Mouse (Mus musculus): ENCODE data around the gene Srcin1. TPM values are rescaled to one million over a fixed set of nuclear protein-coding genes. Genes with fewer than 3 reads are reported as not detected.

Srcin1 gene
- polyA plus RNA-seq, 1 experiment: 0.77 TPM

GRCm38 (mm10) chr11:97509058-97509457 lies 66.9 kb downstream of the Srcin1 start:
- no peak for DNase-seq (ENCODE audit: low read depth)

GRCm38 (mm10) chr11:97508198-97508597 lies 67.8 kb downstream of the Srcin1 start:
- no peak for DNase-seq (ENCODE audit: low read depth)

GRCm38 (mm10) chr11:97506331-97506730 lies 69.7 kb downstream of the Srcin1 start:
- DNase-seq (ENCODE audit: low read depth): no peak

- DNase-seq (ENCODE audit: low read depth): no peak
Measured at GRCm38 (mm10) chr11:97505784-97506183, 70.2 kb downstream of the Srcin1 start.

GRCm38 (mm10) chr11:97502846-97503245 lies 73.1 kb downstream of the Srcin1 start:
- no peak for DNase-seq (ENCODE audit: low read depth)

GRCm38 (mm10) chr11:97502383-97502782 lies 73.6 kb downstream of the Srcin1 start:
- no peak for DNase-seq (ENCODE audit: low read depth)

- DNase-seq (ENCODE audit: low read depth): no peak
Measured at GRCm38 (mm10) chr11:97500720-97501448, 75.1 kb downstream of the Srcin1 start.

- no peak for DNase-seq (ENCODE audit: low read depth)
Measured at GRCm38 (mm10) chr11:97499865-97500719, 75.9 kb downstream of the Srcin1 start, which contains the start of gene 4933428G20Rik. TSS of gene 4933428G20Rik (minus strand) at chr11:97500340.

- DNase-seq (ENCODE audit: low read depth): no peak
Measured at GRCm38 (mm10) chr11:97497543-97497942, 78.4 kb downstream of the Srcin1 start.

GRCm38 (mm10) chr11:97492836-97493235 lies 83.2 kb downstream of the Srcin1 start:
- DNase-seq (ENCODE audit: low read depth): no peak

- DNase-seq (ENCODE audit: low read depth): no peak
Measured at GRCm38 (mm10) chr11:97491640-97492039, 84.3 kb downstream of the Srcin1 start.

GRCm38 (mm10) chr11:97489589-97490324 lies 86.2 kb downstream of the Srcin1 start:
- DNase-seq (ENCODE audit: low read depth): no peak

GRCm38 (mm10) chr11:97487656-97488055 lies 88.3 kb downstream of the Srcin1 start:
- DNase-seq (ENCODE audit: low read depth): no peak

- no peak for DNase-seq (ENCODE audit: low read depth)
Measured at GRCm38 (mm10) chr11:97485661-97486060, 90.3 kb downstream of the Srcin1 start.

- DNase-seq (ENCODE audit: low read depth): no peak
Measured at GRCm38 (mm10) chr11:97479824-97480223, 96.2 kb downstream of the Srcin1 start.

- no peak for DNase-seq (ENCODE audit: low read depth)
Measured at GRCm38 (mm10) chr11:97479085-97479484, 96.9 kb downstream of the Srcin1 start.

GRCm38 (mm10) chr11:97478345-97478744 lies 97.6 kb downstream of the Srcin1 start:
- DNase-seq (ENCODE audit: low read depth): no peak

GRCm38 (mm10) chr11:97477431-97477830 lies 98.6 kb downstream of the Srcin1 start:
- DNase-seq (ENCODE audit: low read depth): no peak

- no peak for DNase-seq (ENCODE audit: low read depth)
Measured at GRCm38 (mm10) chr11:97476334-97477095, 99.5 kb downstream of the Srcin1 start.

GRCm38 (mm10) chr11:97471276-97471675 lies 104.7 kb downstream of the Srcin1 start:
- DNase-seq (ENCODE audit: low read depth): no peak

- DNase-seq (ENCODE audit: low read depth): no peak
Measured at GRCm38 (mm10) chr11:97469828-97470227, 106.2 kb downstream of the Srcin1 start.
